In the genomic region with DNA sequence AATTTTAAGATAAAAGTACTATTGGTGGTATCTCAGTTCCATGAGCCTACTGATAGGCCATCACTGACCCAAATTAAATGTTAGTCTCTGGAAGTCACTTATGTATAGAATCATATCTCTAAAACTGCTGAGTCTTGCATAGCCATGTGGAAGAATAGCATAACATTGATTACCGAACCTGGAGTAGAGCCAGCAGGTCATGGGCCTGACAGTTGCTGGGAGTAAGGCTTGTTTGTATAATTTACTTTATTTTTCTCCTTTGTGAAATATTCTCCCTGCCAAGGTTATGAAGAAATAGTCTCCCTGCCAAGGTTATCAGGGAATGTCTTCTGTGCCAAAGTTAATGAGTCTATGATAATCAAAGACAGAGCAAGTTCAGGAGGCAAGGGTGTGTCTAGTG, we compare ENCODE assay signal across 12 mouse cellular contexts.
"Had no signal": no experiment of that assay in that cellular context is flagged by ENCODE, and none has a peak within 500 bp of the region (broad histone marks: within the 10 kb centered on the region; RNA-seq: fewer than 3 reads in every experiment).

No protein-coding gene starts in this region.

- H3K36me3 ChIP-seq: limb, embryonic 15.5 days; liver, embryonic 13.5 days; midbrain, embryonic 12.5 days had no signal

- H3K9ac ChIP-seq: limb, embryonic 15.5 days; liver, embryonic 13.5 days; midbrain, embryonic 12.5 days had no signal

- H3K4me3 ChIP-seq: limb, embryonic 15.5 days; liver, embryonic 13.5 days; midbrain, embryonic 12.5 days had no signal

- H3K27me3 ChIP-seq: limb, embryonic 15.5 days; liver, embryonic 13.5 days; midbrain, embryonic 12.5 days had no signal

- ATAC-seq: intestine, postnatal 0 days; midbrain, embryonic 16.5 days had no signal

- H3K4me2 ChIP-seq: limb, embryonic 15.5 days; liver, embryonic 13.5 days; midbrain, embryonic 12.5 days had no signal

- H3K27ac ChIP-seq: limb, embryonic 15.5 days; liver, embryonic 13.5 days; midbrain, embryonic 12.5 days had no signal

- H3K9me3 ChIP-seq: limb, embryonic 15.5 days; liver, embryonic 13.5 days; midbrain, embryonic 12.5 days had no signal

- H3K4me1 ChIP-seq: limb, embryonic 15.5 days; liver, embryonic 13.5 days; midbrain, embryonic 12.5 days had no signal

- DNase-seq: kidney, adult 8-10 months; kidney, postnatal 25 days; layer of hippocampus, adult 9-11 months; layer of hippocampus, postnatal 36 days; liver, embryonic 13.5 days; lung, adult 18-20 months; right cerebral cortex, postnatal 14 days; thymus, postnatal 4 days had no signal
